Mouse (Mus musculus) limb, embryonic 10.5 days (tissue): ENCODE results near the gene Abca7. TPM values are rescaled to one million over a fixed set of nuclear protein-coding genes. Genes with fewer than 3 reads are reported as not detected.

Experiments
- DNase-seq: peaks from one replicate; pipeline ENCODE4 v3.0.0-alpha.2; 2017; ENCODE audit warnings: low spot score
- H3K27ac ChIP-seq: fragments of 300-500 bp; sonication (generic); 2 replicates; pipeline ENCODE4 v1.5.1; 2016; ENCODE audit warnings: mild to moderate bottlenecking
- H3K27me3 ChIP-seq: fragments of 300-500 bp; sonication (generic); 2 replicates; pipeline ENCODE4 v1.6.1; 2016; ENCODE audit warnings: low read depth, mild to moderate bottlenecking; ENCODE audit not compliant: poor library complexity, severe bottlenecking
- H3K36me3 ChIP-seq: fragments of 300-500 bp; sonication (generic); 2 replicates; pipeline ENCODE4 v1.6.1; 2016; ENCODE audit warnings: mild to moderate bottlenecking, moderate library complexity
- H3K4me1 ChIP-seq: fragments of 300-500 bp; sonication (generic); 2 replicates; pipeline ENCODE4 v1.6.1; 2016
- H3K4me3 ChIP-seq: fragments of 300-500 bp; sonication (generic); 2 replicates; pipeline ENCODE4 v1.5.1; 2016; ENCODE audit warnings: mild to moderate bottlenecking, moderate library complexity
- H3K9me3 ChIP-seq: fragments of 300-500 bp; sonication (generic); replicated peaks from 2 replicates; pipeline ENCODE4 v1.6.1; 2016; ENCODE audit warnings: mild to moderate bottlenecking
- WGBS: fragments of 180-500 bp; shearing (Covaris S2); methylation state at CpG from one replicate; pipeline ENCODE4 v1.1.7; 2016; 5-methylcytosine and 5-hydroxymethylcytosine counted together
- polyA plus RNA-seq: library from polyadenylated mRNA; unstranded; fragments of >200 nt; fragmentation: Nextera tagmentation; extraction: Ambion mirVana; gene quantifications from 2 replicates; pipeline ENCODE4 v1.2.1, GENCODE M21; 2016

The Abca7 gene
- polyA plus RNA-seq, 1 experiment from 2014 or later = 2.3 TPM

- peaks cover 61% of the 10 kb centered on the region for H3K27me3 ChIP-seq
- WGBS = 82% methylated on average over 6 of the region's 6 CpGs
- DNase-seq = no peak
- no peaks in the 10 kb centered on the region for H3K36me3 ChIP-seq
- H3K4me3 ChIP-seq = no peak overlapping the region
- H3K4me1 ChIP-seq = peaks cover 33% of the 10 kb centered on the region
- no peaks in the 10 kb centered on the region; the same call in 1 of the 2 replicates for H3K9me3 ChIP-seq
- H3K27ac ChIP-seq = no peak overlapping the region
Measured at GRCm38 (mm10) chr10:80011740-80012139, 15.4 kb downstream of the Abca7 start.

DNA sequence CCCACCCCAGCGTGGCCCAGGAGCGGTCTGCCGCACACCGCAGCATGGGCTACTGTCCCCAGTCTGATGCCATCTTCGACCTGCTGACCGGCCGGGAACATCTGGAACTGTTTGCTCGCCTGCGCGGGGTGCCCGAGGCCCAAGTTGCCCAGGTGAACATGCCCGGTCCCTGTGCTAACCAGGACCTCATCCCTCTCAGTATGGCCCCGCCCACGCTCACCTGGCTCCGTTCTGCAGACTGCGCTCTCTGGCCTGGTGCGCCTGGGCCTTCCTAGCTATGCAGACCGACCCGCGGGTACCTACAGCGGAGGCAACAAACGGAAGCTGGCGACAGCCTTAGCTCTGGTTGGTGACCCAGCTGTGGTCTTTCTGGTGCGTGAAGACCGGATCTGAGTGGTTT is 17.3 kb downstream of the Abca7 start:
- H3K9me3 ChIP-seq = no peaks in the 10 kb centered on the region; the same call in 1 of the 2 replicates
- 23% methylated on average over 25 of the region's 25 CpGs for WGBS
- peaks cover 28% of the 10 kb centered on the region for H3K4me1 ChIP-seq
- DNase-seq = no peak
- H3K27ac ChIP-seq = no peak overlapping the region; the same call in 1 of the 2 replicates
- 0 out of 2 replicates have a peak overlapping the region, but pooled peaks have one; percentile 14 for H3K4me3 ChIP-seq
- H3K27me3 ChIP-seq = peaks cover 65% of the 10 kb centered on the region
- no peaks in the 10 kb centered on the region for H3K36me3 ChIP-seq

DNA sequence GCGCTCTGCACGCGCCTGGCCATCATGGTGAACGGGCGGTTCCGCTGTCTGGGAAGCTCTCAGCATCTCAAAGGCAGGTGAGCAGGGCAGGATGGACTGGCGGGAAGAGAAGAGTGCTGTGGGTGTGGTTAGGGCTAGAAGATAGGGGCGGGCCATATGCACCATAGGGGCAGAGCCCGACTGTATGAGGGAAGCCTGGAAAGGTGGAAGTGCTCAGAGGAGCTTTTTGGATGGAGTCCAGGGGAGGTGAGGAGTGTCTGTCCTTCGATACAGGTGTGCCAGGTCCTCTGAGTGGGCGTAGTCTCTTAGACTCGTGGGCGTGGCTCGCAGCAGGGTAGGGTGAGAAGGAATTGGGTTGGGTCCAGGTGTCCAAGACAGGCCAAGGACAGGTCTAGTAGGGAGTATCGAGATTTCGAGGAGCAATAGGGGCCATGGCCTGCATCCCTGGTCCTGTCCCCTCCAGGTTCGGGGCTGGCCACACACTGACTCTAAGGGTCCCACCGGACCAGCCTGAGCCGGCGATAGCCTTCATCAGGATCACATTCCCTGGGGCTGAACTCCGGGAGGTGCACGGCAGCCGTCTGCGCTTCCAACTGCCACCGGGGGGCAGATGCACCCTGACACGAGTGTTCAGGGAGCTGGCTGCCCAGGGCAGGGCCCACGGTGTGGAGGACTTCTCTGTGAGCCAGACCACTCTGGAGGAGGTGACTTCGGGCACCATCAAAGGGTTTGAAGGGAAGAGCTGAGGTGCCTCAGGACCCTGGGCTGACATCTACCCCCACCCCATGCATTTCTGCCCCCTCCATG is 18.4 kb downstream of the Abca7 start:
- no peak for DNase-seq
- H3K9me3 ChIP-seq = no peaks in the 10 kb centered on the region; the same call in 1 of the 2 replicates
- no peak overlapping the region for H3K27ac ChIP-seq
- no peaks in the 10 kb centered on the region for H3K36me3 ChIP-seq
- H3K27me3 ChIP-seq = peaks cover 65% of the 10 kb centered on the region
- peaks cover 39% of the 10 kb centered on the region for H3K4me1 ChIP-seq
- 18% methylated on average over 28 of the region's 28 CpGs for WGBS
- no peak overlapping the region for H3K4me3 ChIP-seq

GRCm38 (mm10) chr10:80015583-80015982 is 19.3 kb downstream of the Abca7 start:
- DNase-seq = no peak
- Histone ChIP-seq H3K27ac (no peak overlapping the region), H3K4me1 (peaks cover 48% of the 10 kb centered on the region), H3K9me3 (no peaks in the 10 kb centered on the region; the same call in 1 of the 2 replicates), H3K4me3 (no peak overlapping the region), H3K27me3 (peaks cover 65% of the 10 kb centered on the region), H3K36me3 (no peaks in the 10 kb centered on the region)
- 83% methylated on average over 10 of the region's 10 CpGs for WGBS

DNA sequence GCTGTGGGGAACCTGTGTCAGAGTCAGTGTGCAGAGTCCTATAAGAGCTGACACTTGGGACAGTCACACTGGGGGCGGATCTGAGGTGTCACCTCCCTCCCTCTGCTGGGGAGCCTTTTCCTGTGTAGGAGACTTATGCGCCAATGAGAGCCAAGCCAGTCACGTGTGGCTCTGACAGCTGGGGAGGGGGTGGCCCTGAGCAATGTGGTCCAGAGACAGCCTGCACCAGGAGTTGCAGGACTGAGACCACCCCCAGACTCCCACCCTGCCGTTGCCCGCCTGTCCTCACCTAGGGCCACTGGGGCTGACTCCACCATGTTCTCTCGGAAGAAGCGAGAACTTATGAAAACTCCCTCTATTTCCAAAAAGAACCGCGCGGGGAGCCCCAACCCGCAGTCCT is 20.2 kb downstream of the Abca7 start, which contains the start of gene Arhgap45:
TSS of gene Arhgap45 (plus strand) at position 143 of the 400 bp plus-strand sequence.
- Histone ChIP-seq H3K27me3 (peaks cover 64% of the 10 kb centered on the region), H3K4me3 (peak within 1 kb of the TSS; percentile 9; the same call in 1 of the 2 replicates)
- 69% methylated on average over 11 of the region's 11 CpGs for WGBS

DNA sequence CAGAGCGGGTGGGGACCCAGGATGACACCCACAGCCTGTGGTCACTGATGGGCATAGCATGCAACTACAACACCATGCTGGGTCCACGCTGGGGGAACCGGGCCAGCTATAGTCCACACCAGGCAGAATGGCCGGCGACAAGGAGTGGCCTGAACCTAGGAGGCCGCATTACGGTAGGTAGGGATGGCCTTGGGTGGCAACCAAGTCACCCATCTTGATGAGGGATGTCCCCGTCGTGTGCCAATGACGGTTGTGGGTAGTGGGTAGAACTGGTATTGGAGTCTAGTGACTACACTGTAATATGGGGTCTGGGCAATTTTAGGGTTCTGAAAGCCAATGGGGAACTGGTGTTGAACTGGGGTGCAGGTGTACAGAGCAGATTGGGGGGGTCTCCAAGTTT is 20.6 kb downstream of the Abca7 start:
- peaks cover 11% of the 10 kb centered on the region for H3K36me3 ChIP-seq
- peaks cover 60% of the 10 kb centered on the region for H3K27me3 ChIP-seq
- H3K27ac ChIP-seq = no peak overlapping the region
- peaks cover 53% of the 10 kb centered on the region for H3K4me1 ChIP-seq
- no peak for DNase-seq
- H3K9me3 ChIP-seq = no peaks in the 10 kb centered on the region
- 89% methylated on average over 10 of the region's 10 CpGs for WGBS
- H3K4me3 ChIP-seq = peak overlapping the region; percentile 9; the same call in 1 of the 2 replicates

More for the DNA sequence above, 20.2 kb downstream of the Abca7 start, which contains the start of gene Arhgap45:
- 0 out of 2 replicates have a peak within 1 kb of the TSS, but pooled peaks have one; percentile 2 for H3K27ac ChIP-seq
- peaks cover 53% of the 10 kb centered on the region for H3K4me1 ChIP-seq
- no peak for DNase-seq
- H3K9me3 ChIP-seq = no peaks in the 10 kb centered on the region
- peaks cover 7% of the 10 kb centered on the region; the same call in 1 of the 2 replicates for H3K36me3 ChIP-seq

GRCm38 (mm10) chr10:80017361-80017760 is 21.1 kb downstream of the Abca7 start:
- peaks cover 53% of the 10 kb centered on the region for H3K4me1 ChIP-seq
- no peak overlapping the region for H3K27ac ChIP-seq

GRCm38 (mm10) chr10:80017771-80018170 is 21.5 kb downstream of the Abca7 start:
- H3K4me3 ChIP-seq = no peak overlapping the region
- 0 out of 2 replicates have a peak overlapping the region, but pooled peaks have one; percentile 26 for H3K27ac ChIP-seq
- WGBS = 81% methylated on average over 14 of the region's 14 CpGs
- no peaks in the 10 kb centered on the region for H3K9me3 ChIP-seq
- H3K27me3 ChIP-seq = peaks cover 52% of the 10 kb centered on the region
- no peak for DNase-seq
- peaks cover 19% of the 10 kb centered on the region for H3K36me3 ChIP-seq
- H3K4me1 ChIP-seq = peaks cover 53% of the 10 kb centered on the region

More at GRCm38 (mm10) chr10:80017361-80017760, 21.1 kb downstream of the Abca7 start:
- peaks cover 56% of the 10 kb centered on the region for H3K27me3 ChIP-seq
- no peaks in the 10 kb centered on the region for H3K9me3 ChIP-seq
- 76% methylated on average over 3 of the region's 3 CpGs for WGBS
- peaks cover 15% of the 10 kb centered on the region for H3K36me3 ChIP-seq
- no peak for DNase-seq
- no peak overlapping the region for H3K4me3 ChIP-seq

DNA sequence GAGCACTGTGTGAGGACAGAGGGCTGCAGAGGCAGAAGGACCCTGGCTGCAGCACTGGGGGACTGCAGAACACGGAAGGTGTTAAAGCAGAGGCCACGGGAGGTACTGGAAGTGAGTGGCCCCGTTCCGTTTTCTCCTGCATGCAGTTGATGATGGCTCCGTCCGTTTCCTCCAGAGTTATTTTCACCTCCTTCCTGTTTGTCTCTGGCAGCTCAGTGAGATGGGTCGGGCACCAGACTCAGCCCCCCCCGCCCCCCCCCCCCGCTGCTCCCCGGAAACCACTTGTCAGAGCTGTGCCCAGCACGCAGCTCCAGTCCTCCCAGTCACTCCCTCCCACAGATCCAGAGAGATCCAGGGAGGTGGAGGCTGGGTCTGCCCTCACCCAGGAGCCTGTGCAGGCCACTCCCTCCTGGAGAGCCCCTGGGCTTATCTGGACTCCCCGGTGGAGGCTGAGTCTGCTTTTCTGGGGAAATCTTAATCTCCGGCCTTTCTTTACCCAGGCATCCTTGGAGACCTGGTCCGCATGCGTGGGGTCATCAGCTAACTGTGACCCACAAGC is 22.5 kb downstream of the Abca7 start:
- 3% methylated on average over 15 of the region's 15 CpGs for WGBS
- DNase-seq = no peak
- H3K4me3 ChIP-seq = peak overlapping the region; percentile 56
- H3K4me1 ChIP-seq = peaks cover 47% of the 10 kb centered on the region
- H3K9me3 ChIP-seq = no peaks in the 10 kb centered on the region
- H3K27me3 ChIP-seq = peaks cover 41% of the 10 kb centered on the region
- peaks cover 24% of the 10 kb centered on the region for H3K36me3 ChIP-seq
- peak overlapping the region; percentile 93 for H3K27ac ChIP-seq

DNA sequence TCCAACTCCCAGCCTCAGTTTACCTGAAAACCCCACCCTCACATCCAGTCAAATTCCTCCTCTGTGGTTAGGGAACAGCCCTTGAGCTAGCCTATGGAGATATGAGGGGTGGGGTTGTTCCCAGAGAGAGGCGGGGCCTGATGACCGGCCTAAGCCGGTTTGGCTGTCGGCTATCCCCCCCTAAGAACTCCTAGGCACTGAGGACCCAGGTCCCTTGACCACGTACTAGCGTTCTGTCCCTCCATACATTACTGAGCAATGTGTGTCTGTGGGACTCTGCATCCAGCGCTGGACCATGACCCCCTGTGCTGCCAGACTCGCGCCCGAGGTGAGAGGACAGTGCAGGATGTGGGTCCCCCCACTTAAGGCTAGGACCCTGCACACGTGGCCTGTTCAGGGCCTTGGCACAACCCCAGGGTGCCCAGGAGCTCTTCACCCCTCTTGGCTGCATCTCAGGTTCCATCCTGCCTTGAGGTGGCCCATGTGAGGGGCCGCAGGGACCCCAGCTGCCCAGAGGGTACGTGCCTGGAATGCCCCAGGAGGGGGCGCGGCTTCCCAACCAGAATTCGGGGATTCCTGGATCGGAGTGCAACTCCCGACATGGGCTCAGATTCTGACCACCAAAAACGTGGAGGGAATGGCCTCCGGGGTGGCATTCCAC is 23.3 kb downstream of the Abca7 start:
- WGBS = 3% methylated on average over 20 of the region's 20 CpGs
- Histone ChIP-seq H3K36me3 (peaks cover 30% of the 10 kb centered on the region), H3K27ac (peak overlapping the region; percentile 93), H3K27me3 (peaks cover 33% of the 10 kb centered on the region), H3K4me1 (peaks cover 44% of the 10 kb centered on the region), H3K4me3 (peak overlapping the region; percentile 56), H3K9me3 (no peaks in the 10 kb centered on the region)
- DNase-seq = peak; percentile 80

DNA sequence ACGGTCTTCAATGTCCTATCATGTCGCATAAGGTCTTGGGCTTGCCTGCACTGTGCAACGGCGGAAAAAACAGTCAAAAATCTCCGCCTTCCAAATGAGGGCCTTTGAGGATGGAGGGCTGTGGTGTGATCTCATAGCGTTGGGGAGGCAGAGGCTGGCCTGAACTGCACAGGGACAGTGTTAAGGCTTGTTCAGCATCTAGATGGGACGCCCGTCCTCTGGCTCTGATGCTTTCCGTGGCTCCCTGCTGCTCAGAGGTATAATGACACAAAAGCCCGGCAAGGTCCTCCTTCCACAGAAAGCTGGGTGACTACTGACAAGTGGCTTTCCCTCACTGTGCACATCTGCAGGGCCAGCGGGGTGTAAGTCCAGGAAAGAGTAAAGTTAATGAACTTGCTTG is 23.9 kb downstream of the Abca7 start:
- WGBS = 17% methylated on average over 11 of the region's 11 CpGs
- Histone ChIP-seq H3K4me1 (peaks cover 43% of the 10 kb centered on the region), H3K27ac (peak overlapping the region; percentile 93), H3K27me3 (peaks cover 27% of the 10 kb centered on the region), H3K36me3 (peaks cover 33% of the 10 kb centered on the region), H3K9me3 (no peaks in the 10 kb centered on the region), H3K4me3 (peak overlapping the region; percentile 56)
- no peak for DNase-seq

DNA sequence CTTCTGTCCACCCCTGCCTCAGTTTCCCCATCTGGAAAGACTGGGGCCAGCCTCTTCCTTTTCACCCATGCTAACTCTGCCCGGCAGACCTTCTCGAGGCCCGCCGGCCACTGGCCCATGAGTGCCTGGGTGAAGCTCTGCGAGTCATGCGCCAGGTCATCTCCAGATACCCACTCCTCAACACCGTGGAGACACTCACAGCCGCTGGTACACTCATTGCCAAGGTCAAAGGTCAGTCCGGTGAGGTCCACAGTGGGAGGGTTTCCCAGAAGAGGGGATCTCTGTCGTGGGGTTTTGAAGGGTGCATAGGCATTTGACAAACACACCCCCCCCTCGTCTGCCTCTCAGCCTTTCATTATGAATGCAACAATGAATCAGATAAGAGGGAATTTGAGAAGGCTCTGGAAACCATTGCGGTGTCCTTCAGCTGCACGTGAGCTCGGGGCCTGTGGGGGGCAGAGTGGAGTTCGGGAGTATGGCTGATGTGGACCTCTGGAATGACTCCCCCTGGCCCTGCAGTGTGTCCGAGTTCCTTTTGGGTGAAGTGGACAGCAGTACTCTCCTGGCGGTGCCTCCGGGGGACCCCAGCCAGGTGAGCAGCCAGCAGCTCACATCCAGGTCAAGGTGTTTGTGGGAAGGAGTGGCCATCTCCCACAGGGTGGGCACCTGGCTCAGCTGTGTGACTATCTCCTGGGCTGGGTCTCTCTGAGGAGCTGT is 24.5 kb downstream of the Abca7 start:
- WGBS = 88% methylated on average over 18 of the region's 18 CpGs
- peak overlapping the region; percentile 56 for H3K4me3 ChIP-seq

More for the DNA sequence above, 24.5 kb downstream of the Abca7 start:
- H3K9me3 ChIP-seq = no peaks in the 10 kb centered on the region
- H3K4me1 ChIP-seq = peaks cover 49% of the 10 kb centered on the region
- DNase-seq = no peak
- peaks cover 38% of the 10 kb centered on the region for H3K36me3 ChIP-seq
- H3K27ac ChIP-seq = peak overlapping the region; percentile 93
- H3K27me3 ChIP-seq = peaks cover 22% of the 10 kb centered on the region
